Mouse (Mus musculus) kidney, postnatal 36 days (tissue): ENCODE data around the gene Gch1.
"Not testable (repeated sequence)": the region's sequence is repeated elsewhere in the genome, so short reads cannot be mapped to it uniquely, and the experiment has no call there.

ENCODE experiments used
- DNase-seq, 2 experiments: peaks; one replicate each; pipeline ENCODE4 v3.0.0; 2021 to 2022; ENCODE audit warnings: mixed read lengths in 2 of 2

Gene Gch1

GRCm38 (mm10) chr14:47161921-47162427 lies 27.2 kb downstream of the Gch1 start:
- DNase-seq, result no peak

DNA sequence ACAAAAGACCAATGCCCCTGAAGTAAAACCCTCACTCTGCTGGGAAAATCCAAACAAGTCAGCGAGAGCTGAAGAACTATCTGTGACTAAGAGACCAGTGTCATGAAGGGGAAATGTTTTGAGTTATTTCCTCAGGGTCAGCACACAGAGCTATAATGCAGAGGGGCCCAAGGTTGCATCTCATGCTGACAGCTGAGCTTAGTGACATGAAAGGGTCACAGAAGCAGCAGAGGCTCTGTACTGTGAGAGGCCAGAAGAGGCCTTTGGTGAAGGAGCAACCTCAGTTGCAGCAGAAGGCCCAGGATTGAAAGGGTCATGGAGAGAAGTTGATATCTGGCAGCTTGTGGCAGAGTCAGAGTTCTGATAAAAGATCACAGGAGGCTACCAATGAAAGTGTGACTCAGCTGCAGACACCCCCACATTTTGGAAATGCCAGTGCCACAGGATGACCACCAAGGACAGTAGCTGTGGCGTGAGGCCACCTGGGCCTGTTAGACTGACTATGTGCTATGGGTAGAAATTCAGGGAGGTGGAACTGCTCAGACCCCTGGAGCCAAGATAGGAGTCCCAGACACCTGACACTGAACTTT lies 29.1 kb downstream of the Gch1 start:
- no peak for DNase-seq

GRCm38 (mm10) chr14:47154303-47154702 lies 34.9 kb downstream of the Gch1 start:
- no peak for DNase-seq

- DNase-seq, result no peak
These were observed 37.9 kb downstream of the Gch1 start for GRCm38 (mm10) chr14:47151306-47151705.

GRCm38 (mm10) chr14:47144326-47144725 lies 44.9 kb downstream of the Gch1 start:
- no peak for DNase-seq

DNA sequence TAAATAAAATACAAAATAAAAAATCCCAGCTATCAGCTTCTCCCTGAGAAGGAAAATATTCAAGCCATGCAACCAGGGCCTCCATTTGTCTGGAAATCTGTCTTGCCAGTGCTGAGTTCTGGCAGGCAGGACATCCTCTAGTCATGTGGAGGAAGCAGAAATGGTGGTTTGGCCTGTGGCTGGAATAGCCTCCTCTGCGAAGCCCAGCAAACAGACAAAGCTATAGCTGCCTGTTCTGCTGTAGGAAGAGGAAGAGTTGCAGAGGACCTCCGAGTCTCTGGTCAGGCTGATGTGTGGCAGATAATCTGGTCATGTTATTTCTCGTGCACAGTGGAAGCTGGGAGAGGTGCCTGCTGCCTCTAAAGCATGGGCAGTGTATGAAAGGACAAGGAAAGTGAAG lies 50.4 kb downstream of the Gch1 start:
- no peak for DNase-seq

GRCm38 (mm10) chr14:47136637-47137036 lies 52.6 kb downstream of the Gch1 start:
- peak; percentile 57 to 74 for DNase-seq

- no peak for DNase-seq
These were observed 55.3 kb downstream of the Gch1 start for GRCm38 (mm10) chr14:47133948-47134347.

DNA sequence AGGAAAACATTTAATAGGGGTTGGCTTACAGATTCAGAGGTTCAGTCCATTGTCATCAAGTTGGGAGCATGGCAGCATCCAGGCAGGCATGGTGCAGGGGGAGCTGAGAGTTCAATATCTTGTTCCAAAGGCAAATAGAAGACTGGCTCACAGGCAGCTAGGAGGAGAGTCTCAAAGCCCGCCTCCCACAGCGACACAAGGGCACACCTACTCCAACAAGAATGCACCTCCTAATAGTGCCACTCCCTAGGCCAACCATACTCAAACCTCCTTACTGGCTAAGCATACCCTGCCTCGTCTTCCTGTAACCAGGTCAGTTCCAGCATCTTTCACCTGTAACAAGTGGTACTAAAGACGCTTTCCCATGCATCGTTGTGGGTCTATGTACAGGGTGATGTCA lies 61.2 kb downstream of the Gch1 start:
- DNase-seq, result no peak

DNA sequence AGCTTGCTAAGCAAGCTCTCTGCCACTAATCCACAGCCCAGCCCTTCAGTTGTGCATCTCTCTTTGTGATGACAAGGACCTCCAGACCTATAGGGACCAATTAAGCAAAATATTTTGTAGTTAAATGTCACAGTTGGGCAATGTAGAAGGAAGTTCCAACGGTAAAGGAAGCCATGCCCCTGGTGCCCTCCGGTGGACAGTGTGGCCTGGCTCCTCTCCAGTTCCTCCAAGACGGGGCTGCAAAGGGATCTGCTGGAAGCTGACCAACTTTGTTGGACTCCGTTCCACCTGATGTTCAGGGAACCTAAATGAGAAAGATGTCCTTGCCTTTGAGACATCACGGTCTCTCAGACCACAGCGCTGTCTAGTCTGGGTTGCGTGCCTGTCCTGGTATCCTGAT lies 71.7 kb downstream of the Gch1 start:
- peak in 1 of 2 experiments; percentile 14 for DNase-seq

GRCm38 (mm10) chr14:47116062-47116762 lies 73.0 kb downstream of the Gch1 start:
- no peak for DNase-seq

DNA sequence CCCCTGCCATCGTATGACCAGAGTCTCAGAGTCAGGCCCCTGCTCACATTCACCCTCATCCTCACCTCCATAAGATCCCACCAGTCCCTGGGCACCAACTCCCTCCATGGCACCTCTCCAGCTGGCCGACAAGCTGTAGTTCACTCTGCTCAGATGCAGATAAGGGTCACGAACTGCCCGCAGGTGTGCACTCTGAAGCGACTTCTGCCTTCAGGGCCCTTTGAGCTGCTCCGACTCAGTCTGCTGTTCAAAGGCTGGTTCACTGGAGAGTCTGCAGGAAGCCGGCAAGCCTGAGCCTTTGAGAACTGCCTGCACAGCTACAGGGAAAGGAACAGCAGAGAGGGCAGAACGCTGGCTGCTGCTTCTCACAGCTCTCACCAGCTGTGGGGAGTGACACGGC lies 74.1 kb downstream of the Gch1 start:
- no peak for DNase-seq

DNA sequence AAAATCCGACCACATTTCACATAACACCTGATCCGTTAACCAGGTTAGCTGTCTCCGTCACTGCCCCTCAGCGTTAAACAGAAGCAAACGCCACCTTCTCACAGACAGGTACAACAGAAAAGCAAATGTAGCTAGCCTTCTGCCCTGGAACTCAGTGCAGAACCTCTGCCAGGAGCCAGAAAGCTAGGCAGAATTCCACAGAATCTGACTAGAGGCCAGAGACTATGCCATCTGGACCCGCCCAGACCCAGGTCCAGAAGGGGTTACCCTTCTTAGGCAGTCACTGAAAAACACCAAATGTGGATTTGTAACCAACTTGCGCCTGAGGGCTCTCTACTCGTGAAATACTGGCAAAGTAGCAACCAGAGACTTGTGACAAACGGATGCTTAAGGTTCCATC lies 77.9 kb downstream of the Gch1 start:
- no peak for DNase-seq

DNA sequence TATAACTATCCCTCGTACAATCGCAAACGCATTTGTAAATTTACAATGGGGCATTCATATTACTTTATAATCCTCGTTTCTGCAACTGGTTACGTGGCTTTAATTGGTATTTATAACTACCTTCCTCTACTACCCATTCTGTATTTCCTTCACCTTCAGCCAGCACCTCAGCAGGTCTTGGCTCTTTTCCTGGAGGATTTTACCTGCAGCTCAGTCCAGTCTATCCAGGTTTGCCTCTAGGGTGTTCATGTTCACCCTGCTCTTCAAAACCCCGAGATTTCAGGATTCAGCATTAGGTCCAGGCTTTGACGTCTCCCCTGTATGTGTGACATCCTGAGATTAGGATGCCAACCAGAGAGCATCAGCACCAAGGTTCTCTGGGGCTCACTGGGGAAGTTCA lies 78.8 kb downstream of the Gch1 start:
- DNase-seq, result not testable (repeated sequence)

GRCm38 (mm10) chr14:47107461-47107860 lies 81.8 kb downstream of the Gch1 start:
- DNase-seq, result no peak

- DNase-seq, result no peak
These were observed 83.5 kb downstream of the Gch1 start for GRCm38 (mm10) chr14:47105755-47106154.

GRCm38 (mm10) chr14:47105174-47105557 lies 84.0 kb downstream of the Gch1 start:
- no peak for DNase-seq

GRCm38 (mm10) chr14:47104246-47105173 lies 84.7 kb downstream of the Gch1 start:
- peak in 1 of 2 experiments; percentile 9 for DNase-seq
